Mouse (Mus musculus) 3T3-L1 (cell line): ENCODE data around the gene Nrp2.

Experiments
- DNase-seq: peaks from one replicate; pipeline ENCODE4 v3.0.0-alpha.2; 2015; ENCODE audit warnings: low read depth, low spot score

Nrp2 gene

DNA sequence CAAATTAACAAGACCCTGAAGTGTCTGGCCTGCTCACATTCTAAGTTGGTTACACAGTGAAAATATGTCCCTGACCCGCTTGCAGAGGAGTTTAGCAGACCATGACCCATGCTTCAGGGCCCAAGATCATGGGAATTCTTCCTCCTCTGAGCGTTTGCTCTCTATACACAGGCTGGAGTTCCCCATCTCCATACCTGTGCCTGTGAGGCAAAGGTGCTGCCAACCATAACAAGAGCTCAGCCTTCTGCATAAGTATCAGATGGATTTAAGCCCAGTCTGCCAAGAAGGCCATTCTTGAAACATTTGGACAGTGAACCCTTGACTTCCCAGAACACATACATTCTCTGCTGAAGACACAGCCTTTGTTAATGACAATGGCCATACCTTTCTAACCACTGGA, 79.1 kb downstream of the Nrp2 start:
- no peak for DNase-seq

DNA sequence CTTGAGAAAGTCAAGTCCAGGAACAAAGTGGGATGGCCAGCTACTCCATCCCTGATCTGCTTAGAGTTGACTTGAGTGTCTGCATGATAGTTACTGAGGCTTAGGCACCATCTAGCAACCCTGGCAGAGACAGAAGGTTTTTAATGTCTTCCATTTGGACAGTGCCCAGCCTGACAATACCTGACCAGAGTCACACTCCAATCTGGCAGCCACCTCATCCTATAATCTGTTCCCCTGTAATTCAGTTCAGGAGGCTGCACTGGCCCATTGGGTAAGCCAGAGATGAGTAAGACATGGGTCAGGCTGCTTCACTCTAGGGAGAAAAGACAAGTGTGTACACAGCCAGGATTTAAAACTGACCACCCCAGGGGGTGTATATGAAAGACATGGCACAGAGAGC, 79.5 kb downstream of the Nrp2 start:
- no peak for DNase-seq

GRCm38 (mm10) chr1:62783354-62784083, 80.4 kb downstream of the Nrp2 start:
- no peak for DNase-seq

DNA sequence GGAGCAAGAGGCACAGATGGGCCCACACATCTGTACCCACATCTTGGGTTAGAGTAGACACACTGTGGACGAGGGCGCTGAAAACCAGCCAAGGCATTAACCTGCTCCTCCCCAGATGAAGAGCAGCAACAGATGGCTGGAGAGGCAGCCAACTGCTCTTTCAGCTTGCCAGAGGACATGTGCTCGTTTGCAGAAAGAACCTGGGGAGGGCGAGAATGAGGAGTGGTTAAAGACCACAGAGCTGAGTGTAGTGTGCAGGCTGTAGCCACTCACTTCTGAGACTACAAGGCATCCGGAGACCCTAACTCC, 81.0 kb downstream of the Nrp2 start:
- no peak for DNase-seq

DNA sequence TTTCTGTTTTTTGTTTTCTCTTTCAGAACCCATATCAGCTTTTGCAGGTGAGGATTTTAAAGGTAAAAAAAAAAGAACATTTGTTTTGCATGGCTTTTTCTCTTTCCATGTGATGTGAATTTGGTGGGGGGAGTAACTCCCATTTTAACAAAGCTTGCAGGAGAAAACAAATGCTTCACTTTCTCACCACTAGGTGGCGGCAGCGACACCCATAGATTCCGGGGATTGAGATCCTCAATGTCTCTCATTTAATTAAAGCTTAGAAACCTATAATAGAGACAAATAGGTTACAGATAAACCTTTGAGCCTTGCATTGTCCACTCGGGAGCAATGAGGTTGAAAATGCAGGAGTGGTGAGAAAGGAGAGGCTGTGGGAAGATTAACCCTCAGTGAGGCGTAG, 83.2 kb downstream of the Nrp2 start:
- peak; percentile 71 for DNase-seq

- DNase-seq = no peak
Observed at GRCm38 (mm10) chr1:62787546-62787945, 84.5 kb downstream of the Nrp2 start.

DNA sequence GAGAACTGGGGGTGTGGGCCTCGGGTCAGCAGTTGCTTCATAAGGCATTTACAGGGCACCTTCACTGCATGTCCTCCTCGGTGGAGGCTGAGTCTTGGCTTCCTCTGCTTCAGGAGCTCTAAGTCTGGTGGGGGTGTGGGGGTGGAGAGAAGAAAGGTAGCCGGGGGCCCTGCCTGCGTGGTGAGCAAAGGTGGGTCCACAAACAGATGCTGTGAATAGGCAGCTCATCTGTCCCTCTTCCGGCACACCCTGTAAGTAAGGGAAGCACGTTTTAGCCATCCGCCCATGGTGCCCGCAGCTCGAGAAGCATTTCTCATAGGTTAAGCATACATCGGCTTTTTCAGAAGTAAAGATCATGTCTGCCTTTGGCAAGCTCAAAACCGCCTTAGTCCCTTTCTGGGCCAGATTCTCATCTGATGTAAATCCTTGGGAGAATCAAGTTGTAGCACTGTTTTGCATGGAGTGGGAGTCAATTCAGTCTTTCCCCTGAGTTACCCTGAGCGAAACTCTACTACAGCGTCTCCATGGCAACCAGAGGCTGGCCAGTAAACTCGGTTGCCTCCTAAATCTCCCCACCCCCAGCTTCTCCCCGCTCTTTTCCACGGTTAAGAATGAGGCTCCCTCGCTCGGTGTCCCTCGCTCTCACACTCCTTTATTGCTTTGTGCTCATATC, 91.3 kb downstream of the Nrp2 start:
- no peak for DNase-seq

DNA sequence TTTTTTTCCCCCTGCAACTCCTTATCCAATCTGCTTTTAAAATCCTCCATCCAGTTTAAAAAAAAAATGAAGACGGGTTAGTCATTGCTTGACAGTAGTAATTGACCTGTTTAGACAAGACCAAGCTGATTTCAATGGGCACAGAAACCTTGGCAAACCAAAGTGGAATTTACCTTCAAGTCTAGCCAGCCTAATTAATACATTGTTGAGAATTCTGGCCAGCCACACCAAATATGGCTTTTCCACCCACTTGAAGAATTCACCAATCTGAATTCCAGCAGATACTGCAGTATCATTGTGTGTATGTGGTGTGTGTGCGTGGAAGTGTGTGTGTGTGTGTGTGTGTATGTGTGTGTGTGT, 91.8 kb downstream of the Nrp2 start:
- no peak for DNase-seq

DNA sequence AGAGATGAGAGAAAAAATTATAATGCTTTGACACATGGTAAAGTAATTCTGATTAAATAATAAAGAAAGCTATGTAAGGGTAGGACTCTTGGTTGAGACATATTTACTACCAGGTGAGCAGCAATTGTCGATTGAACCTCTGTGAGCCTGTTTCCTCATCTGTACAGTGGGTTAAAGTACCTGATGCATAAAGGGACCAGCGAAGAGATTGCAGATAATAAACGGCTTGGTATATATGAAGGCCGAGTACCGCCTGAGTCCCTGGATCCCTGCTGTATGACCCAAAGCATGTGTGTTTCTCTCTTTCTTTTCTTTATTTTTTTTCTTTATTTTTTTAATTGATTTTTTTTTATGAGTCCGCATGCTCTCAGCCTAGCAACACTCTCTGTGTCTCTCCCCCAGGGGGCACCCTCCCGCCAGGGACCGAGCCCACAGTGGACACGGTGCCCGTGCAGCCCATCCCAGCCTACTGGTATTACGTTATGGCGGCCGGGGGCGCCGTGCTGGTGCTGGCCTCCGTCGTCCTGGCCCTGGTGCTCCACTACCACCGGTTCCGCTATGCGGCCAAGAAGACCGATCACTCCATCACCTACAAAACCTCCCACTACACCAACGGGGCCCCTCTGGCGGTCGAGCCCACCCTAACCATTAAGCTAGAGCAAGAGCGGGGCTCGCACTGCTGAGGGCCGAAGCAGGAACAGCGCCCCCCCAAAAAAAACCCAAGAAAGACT, 92.4 kb downstream of the Nrp2 start:
- DNase-seq = no peak

DNA sequence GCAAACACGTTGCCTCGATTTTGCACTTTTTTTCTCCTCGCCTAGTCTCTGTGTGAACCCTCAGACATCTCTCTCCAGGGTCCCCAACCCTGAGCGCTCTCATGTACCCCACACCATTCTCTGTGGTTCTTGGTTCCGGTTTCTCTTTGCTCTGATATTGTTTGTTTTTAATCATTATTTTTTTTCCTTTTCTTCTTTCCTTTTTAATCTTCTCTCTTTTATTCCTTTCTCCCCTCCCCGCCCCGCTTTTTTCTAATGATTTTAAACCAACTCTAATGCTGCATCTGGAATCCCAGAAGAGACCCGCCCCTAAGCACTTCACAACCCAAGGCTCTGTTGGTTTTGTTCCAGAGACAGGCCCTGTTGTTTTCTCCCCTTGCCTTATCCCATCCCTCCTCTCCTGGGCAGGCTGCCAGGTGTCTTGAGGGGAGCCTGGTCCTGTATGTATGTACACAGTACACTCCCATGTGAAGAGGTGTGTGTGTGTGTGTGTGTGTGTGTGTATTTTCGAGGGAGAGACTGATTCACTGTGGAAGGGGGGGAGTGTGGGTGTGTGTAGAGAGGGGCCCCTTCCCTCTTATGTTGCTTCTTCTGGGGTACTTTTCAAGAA, 93.1 kb downstream of the Nrp2 start:
- DNase-seq = no peak

DNA sequence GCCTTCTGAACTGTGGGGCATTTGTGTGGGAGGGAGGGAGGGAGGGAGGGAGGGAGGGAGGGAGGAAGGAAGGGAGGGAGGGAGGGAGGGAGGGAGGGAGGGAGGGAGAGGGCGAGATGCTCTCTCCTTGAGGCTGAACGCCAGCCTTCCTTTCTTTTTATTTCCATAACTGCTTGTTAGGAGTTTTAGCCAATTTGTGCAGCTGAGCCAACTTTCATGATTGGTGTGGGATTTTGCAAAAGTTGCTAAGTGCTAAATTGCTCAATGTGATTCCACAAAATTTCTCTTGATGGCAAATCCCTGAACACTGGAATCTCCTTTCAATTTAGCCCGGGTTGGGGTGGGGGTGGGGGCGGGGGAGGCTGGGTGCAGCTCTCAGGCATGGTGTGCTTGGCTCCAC, 96.3 kb downstream of the Nrp2 start:
- DNase-seq = no peak

GRCm38 (mm10) chr1:62800351-62800750, 97.3 kb downstream of the Nrp2 start:
- DNase-seq = no peak

- no peak for DNase-seq
Observed at GRCm38 (mm10) chr1:62801429-62801828, 98.3 kb downstream of the Nrp2 start.

- DNase-seq = no peak
Observed at GRCm38 (mm10) chr1:62801842-62802241, 98.8 kb downstream of the Nrp2 start.

- no peak for DNase-seq
Observed at GRCm38 (mm10) chr1:62803544-62803943, 100.5 kb downstream of the Nrp2 start.

DNA sequence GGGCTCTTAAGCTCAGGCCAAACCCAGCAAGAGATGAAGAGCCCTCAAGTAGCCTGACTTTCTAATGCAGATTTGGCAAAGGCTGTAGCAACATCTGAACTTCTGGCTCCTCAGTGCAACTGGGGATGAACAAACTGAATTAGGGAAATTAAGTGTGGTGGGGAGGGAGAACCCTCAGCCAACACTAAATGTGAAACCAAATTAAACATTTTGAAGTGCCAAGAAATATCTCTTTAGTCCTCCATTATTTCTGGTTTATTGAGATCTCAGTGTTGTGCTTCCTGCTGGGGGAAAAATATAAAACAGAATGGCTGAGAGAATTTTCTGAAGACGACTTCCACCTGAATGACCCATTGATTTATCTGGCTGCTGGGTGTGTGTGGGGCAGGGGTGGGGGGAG, 102.9 kb downstream of the Nrp2 start:
- no peak for DNase-seq

- DNase-seq = no peak
Observed at GRCm38 (mm10) chr1:62808395-62808794, 105.3 kb downstream of the Nrp2 start.

- DNase-seq = no peak
Observed at GRCm38 (mm10) chr1:62809601-62810228, 106.6 kb downstream of the Nrp2 start.

- DNase-seq = no peak
Observed at GRCm38 (mm10) chr1:62811141-62811540, 108.1 kb downstream of the Nrp2 start.

DNA sequence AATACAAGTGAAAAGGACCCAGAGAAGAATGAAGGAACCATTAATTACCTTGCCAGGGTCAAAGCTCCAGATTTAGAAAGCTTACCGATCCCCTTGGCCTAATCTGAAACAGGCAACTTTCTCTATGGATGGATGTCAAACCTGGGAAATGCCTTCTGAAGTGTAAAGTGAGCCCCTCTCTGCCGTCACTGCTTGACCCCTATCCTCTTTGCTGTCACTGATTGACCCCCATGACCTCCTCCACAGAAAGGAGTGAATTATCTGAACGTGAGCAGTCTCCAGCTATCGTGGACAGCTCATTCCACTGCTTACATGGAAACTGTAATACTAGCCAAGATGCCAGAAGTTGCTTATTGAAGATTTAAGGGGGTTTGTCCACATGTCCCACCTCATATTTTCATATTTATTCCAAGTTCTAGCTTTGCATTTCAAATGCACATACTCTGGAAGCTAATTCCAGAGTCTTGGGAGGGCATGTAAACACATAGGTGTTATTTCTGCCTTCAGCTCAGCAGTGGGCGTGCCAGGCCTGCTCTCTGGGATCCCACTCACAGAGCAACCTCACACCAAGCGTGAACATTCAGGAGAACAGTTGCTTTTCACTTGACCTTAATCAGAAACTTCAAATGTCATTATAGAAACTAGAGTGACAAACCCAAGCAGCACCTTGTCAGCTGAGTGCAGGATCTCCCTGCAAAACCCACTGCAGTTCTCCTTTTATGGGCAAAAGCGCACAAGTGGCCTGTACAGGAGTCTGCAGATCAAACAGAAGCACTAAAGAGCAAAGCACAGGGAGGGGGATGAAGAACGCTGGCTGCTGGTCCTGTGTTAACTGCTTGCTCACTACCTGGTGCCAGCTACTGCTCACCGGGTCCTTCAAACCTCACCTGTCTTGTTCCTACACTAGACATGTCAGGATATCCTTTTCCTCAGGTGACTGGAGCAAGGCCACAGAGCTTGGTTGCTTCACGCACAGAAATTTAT, 109.9 kb downstream of the Nrp2 start:
- no peak for DNase-seq

- DNase-seq = no peak
Observed at GRCm38 (mm10) chr1:62813938-62814337, 110.9 kb downstream of the Nrp2 start.
